Mouse (Mus musculus) forebrain, embryonic 16.5 days (tissue): ENCODE data around the gene Afmid. TPM values are rescaled to one million over a fixed set of nuclear protein-coding genes. Genes with fewer than 3 reads are reported as not detected.

Source experiments
- ATAC-seq: fragments of 200-750 bp; cut with Nextera tagmentation; 2 replicates; pipeline ENCODE4 v1.8.0; 2017; ENCODE audit warnings: mild to moderate bottlenecking, moderate library complexity
- H3K27ac ChIP-seq: fragments of 300-500 bp; sonication (generic); 2 replicates; pipeline ENCODE4 v1.5.1; 2014; ENCODE audit warnings: low read length, control low read depth
- H3K27me3 ChIP-seq: fragments of 300-500 bp; sonication (generic); replicated peaks from 2 replicates; pipeline ENCODE4 v1.6.1; 2014; ENCODE audit warnings: low read length; ENCODE audit not compliant: control insufficient read depth, insufficient read depth
- H3K36me3 ChIP-seq: fragments of 300-500 bp; sonication (generic); 2 replicates; pipeline ENCODE4 v1.6.1; 2014; ENCODE audit not compliant: control insufficient read depth, insufficient read depth
- H3K4me1 ChIP-seq: fragments of 300-500 bp; sonication (generic); replicated peaks from 2 replicates; pipeline ENCODE4 v1.6.1; 2014; ENCODE audit warnings: low read length; ENCODE audit not compliant: control insufficient read depth, insufficient read depth
- H3K4me2 ChIP-seq: fragments of 300-500 bp; sonication (generic); 2 replicates; pipeline ENCODE4 v1.6.1; 2014; ENCODE audit warnings: mild to moderate bottlenecking, low read length, control low read depth
- H3K4me3 ChIP-seq: fragments of 300-500 bp; sonication (generic); replicated peaks from 2 replicates; pipeline ENCODE4 v1.5.1; 2014; ENCODE audit warnings: mild to moderate bottlenecking, low read length, control low read depth
- H3K9ac ChIP-seq: fragments of 300-500 bp; sonication (generic); replicated peaks from 2 replicates; pipeline ENCODE4 v1.6.1; 2014; ENCODE audit warnings: low read depth, low read length, control low read depth
- H3K9me3 ChIP-seq: fragments of 300-500 bp; sonication (generic); 2 replicates; pipeline ENCODE4 v1.6.1; 2016; ENCODE audit warnings: low read length; ENCODE audit not compliant: control insufficient read depth
- WGBS: fragments of 180-500 bp; shearing (Covaris S2); extraction: QIAGEN DNeasy Blood & Tissue Kit; methylation state at CpG from one replicate; pipeline ENCODE4 v1.1.7; 2014; 5-methylcytosine and 5-hydroxymethylcytosine counted together
- polyA plus RNA-seq: library from polyadenylated mRNA; unstranded; fragments of >200 nt; fragmentation: Nextera tagmentation; extraction: Ambion mirVana; gene quantifications from 2 replicates; pipeline ENCODE4 v1.2.1, GENCODE M21; 2015

Afmid gene
- polyA plus RNA-seq, 1 experiment from 2014 or later, result 5.2 TPM

GRCm38 (mm10) chr11:117819095-117819494 is 6.6 kb upstream of the Afmid start:
- no peak overlapping the region for H3K9ac ChIP-seq
- H3K27me3 ChIP-seq, result no peaks in the 10 kb centered on the region
- WGBS, result 51% methylated on average over 8 of the region's 8 CpGs
- no peak overlapping the region for H3K4me3 ChIP-seq
- no peak overlapping the region for H3K4me2 ChIP-seq
- no peak for ATAC-seq
- peaks cover 2% of the 10 kb centered on the region for H3K4me1 ChIP-seq
- H3K27ac ChIP-seq, result no peak overlapping the region
- H3K9me3 ChIP-seq, result no peaks in the 10 kb centered on the region
- no peaks in the 10 kb centered on the region for H3K36me3 ChIP-seq

- Histone ChIP-seq H3K9me3 (no peaks in the 10 kb centered on the region), H3K9ac (no peak overlapping the region), H3K4me1 (peaks cover 9% of the 10 kb centered on the region), H3K27ac (no peak overlapping the region), H3K4me2 (no peak overlapping the region), H3K27me3 (no peaks in the 10 kb centered on the region), H3K4me3 (no peak overlapping the region), H3K36me3 (no peaks in the 10 kb centered on the region)
- ATAC-seq, result no peak
- WGBS, result 91% methylated on average over 7 of the region's 7 CpGs
Observed at GRCm38 (mm10) chr11:117820173-117820572, 5.6 kb upstream of the Afmid start.

DNA sequence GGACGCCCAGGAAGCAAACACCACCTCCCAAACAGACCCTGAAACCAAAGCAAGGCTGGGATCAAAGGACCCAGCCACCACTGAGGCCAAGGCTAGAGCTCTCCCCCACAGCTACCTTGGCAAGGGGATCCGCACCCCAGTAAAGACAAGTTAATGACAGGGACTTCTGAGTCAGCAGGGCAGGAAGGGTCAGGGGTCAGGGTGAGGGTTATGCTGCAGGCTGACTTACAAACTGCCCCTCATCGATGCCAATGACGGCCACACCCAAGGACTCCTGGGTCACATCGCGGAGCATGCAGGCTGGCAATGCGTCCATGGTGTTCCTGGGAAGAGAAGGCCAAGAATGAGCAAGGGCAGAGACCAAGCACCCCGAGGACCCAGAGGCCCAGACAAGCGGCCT is 3.9 kb upstream of the Afmid start:
- Histone ChIP-seq H3K4me3 (no peak overlapping the region), H3K9me3 (no peaks in the 10 kb centered on the region), H3K4me2 (no peak overlapping the region), H3K36me3 (no peaks in the 10 kb centered on the region), H3K9ac (no peak overlapping the region), H3K27ac (no peak overlapping the region), H3K4me1 (peaks cover 20% of the 10 kb centered on the region), H3K27me3 (no peaks in the 10 kb centered on the region)
- ATAC-seq, result no peak
- WGBS, result 94% methylated on average over 9 of the region's 9 CpGs

DNA sequence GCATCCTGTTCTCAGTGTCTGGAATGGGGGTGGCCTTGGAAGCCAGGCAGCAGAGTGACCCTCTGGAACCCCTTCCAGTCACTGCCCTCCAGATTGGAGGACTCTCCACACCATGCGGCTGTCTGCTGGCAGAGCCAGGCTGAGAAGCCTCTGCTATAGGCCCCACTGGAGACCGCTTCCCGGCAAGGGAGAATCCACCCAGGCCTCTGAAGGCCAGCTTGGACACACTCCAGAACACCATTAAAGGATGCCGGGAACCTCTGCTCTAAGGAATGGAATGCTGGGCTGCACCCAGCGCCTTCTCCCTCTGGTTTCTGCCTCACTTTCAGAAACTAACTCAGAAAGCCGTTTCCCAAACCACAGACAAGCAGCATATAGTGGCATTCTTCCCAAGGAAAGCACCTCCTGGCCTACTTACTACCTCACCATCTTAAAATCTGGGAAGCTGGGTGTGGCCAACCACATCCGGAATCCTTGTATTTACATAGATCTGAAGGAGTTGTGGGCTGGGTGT is 2.9 kb upstream of the Afmid start:
- Histone ChIP-seq H3K9ac (no peak overlapping the region), H3K4me1 (peaks cover 22% of the 10 kb centered on the region), H3K27me3 (no peaks in the 10 kb centered on the region), H3K36me3 (no peaks in the 10 kb centered on the region), H3K27ac (no peak overlapping the region), H3K9me3 (no peaks in the 10 kb centered on the region), H3K4me2 (no peak overlapping the region), H3K4me3 (no peak overlapping the region)
- ATAC-seq, result no peak
- 65% methylated on average over 7 of the region's 7 CpGs for WGBS

- WGBS, result 92% methylated on average over 6 of the region's 6 CpGs
- Histone ChIP-seq H3K4me3 (no peak overlapping the region), H3K27ac (no peak overlapping the region), H3K27me3 (no peaks in the 10 kb centered on the region), H3K4me1 (peaks cover 27% of the 10 kb centered on the region), H3K4me2 (no peak overlapping the region), H3K9ac (no peak overlapping the region), H3K9me3 (no peaks in the 10 kb centered on the region), H3K36me3 (no peaks in the 10 kb centered on the region)
- ATAC-seq, result no peak
Observed at GRCm38 (mm10) chr11:117823411-117823810, 2.3 kb upstream of the Afmid start.

GRCm38 (mm10) chr11:117824060-117824969 is 1.4 kb upstream of the Afmid start:
- peak overlapping the region; percentile 1 for H3K9ac ChIP-seq
- H3K27ac ChIP-seq, result no peak overlapping the region
- no peaks in the 10 kb centered on the region for H3K36me3 ChIP-seq
- H3K4me1 ChIP-seq, result peaks cover 31% of the 10 kb centered on the region
- H3K4me3 ChIP-seq, result peak overlapping the region; percentile 50
- H3K9me3 ChIP-seq, result no peaks in the 10 kb centered on the region
- peak; percentile 85 for ATAC-seq
- H3K4me2 ChIP-seq, result peak overlapping the region; percentile 76
- WGBS, result 8% methylated on average over 23 of the region's 23 CpGs
- H3K27me3 ChIP-seq, result no peaks in the 10 kb centered on the region

DNA sequence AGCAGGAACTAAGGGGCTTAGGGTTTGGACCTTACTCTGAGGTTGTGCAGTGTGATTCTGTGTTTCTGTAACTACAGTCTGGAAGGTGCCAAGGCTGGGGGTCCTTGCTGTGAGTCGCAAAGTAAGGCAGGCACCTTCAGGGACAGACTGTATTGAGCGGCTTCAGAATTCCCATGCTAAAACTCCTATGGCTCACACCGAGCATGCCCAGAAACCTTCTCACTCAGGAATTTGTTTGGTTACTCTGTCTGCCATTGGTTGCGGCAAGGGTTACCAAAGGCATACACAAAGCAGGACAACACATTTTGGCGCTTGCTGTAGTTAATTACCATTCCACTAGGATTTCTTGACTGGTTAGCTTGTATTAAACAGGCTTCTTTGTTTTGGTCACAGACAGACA is 440 bp downstream of the Afmid start:
- Histone ChIP-seq H3K9me3 (no peaks in the 10 kb centered on the region), H3K27me3 (no peaks in the 10 kb centered on the region), H3K9ac (peak overlapping the region; percentile 53), H3K4me2 (peak overlapping the region; percentile 76), H3K4me1 (peaks cover 31% of the 10 kb centered on the region), H3K27ac (peak overlapping the region; percentile 47), H3K36me3 (no peaks in the 10 kb centered on the region), H3K4me3 (peak overlapping the region; percentile 50)
- 3% methylated on average over 5 of the region's 5 CpGs for WGBS
- peak; percentile 21 for ATAC-seq

GRCm38 (mm10) chr11:117826916-117827315 is 1.2 kb downstream of the Afmid start:
- ATAC-seq, result no peak
- Histone ChIP-seq H3K4me2 (peak overlapping the region; percentile 76; the same call in 1 of the 2 replicates), H3K27ac (no peak overlapping the region), H3K4me1 (peaks cover 31% of the 10 kb centered on the region), H3K4me3 (no peak overlapping the region), H3K27me3 (no peaks in the 10 kb centered on the region), H3K36me3 (no peaks in the 10 kb centered on the region), H3K9ac (no peak overlapping the region), H3K9me3 (no peaks in the 10 kb centered on the region)
- WGBS, result 53% methylated on average over 8 of the region's 8 CpGs

DNA sequence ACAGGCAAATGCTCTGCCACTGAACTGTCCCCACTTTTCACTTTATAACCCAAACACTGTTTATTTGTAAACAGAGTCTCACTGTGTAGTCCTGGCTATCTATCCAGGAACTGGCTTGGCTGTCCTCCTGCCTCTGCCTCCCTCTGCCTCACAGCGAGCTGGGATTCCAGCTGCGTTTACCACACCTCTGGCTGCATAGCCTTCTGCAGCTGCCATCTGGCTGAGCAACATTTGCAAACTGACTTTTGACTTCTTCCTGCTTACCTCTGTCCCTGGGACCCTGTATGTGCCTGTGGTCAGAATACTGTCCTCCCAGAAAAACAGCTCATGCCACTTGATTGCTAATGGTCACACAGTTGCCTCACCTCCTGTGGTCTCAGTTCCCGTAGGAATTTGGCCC is 1.7 kb downstream of the Afmid start:
- ATAC-seq, result no peak
- H3K4me3 ChIP-seq, result no peak overlapping the region
- H3K27me3 ChIP-seq, result no peaks in the 10 kb centered on the region
- peaks cover 36% of the 10 kb centered on the region for H3K4me1 ChIP-seq
- H3K9ac ChIP-seq, result no peak overlapping the region
- no peaks in the 10 kb centered on the region for H3K36me3 ChIP-seq
- no peak overlapping the region for H3K4me2 ChIP-seq
- no peaks in the 10 kb centered on the region for H3K9me3 ChIP-seq
- no peak overlapping the region for H3K27ac ChIP-seq
- WGBS, result 66% methylated on average over 3 of the region's 3 CpGs
